Mouse (Mus musculus) telencephalon, adult 2 months (tissue): ENCODE results near the gene Fry.
A peak's percentile ranks its signal among the peaks of the same experiment; 100 is the strongest.

Experiments
- DNase-seq: peaks from one replicate; pipeline ENCODE4 v3.0.0-alpha.2; 2011; ENCODE audit warnings: low read depth, low spot score

The Fry gene

GRCm38 (mm10) chr5:150173869-150174268 lies 55.4 kb downstream of the Fry start:
- no peak for DNase-seq

GRCm38 (mm10) chr5:150174950-150175349 lies 56.5 kb downstream of the Fry start:
- no peak for DNase-seq

GRCm38 (mm10) chr5:150176251-150177015 lies 58.0 kb downstream of the Fry start:
- no peak for DNase-seq

GRCm38 (mm10) chr5:150177757-150178156 lies 59.3 kb downstream of the Fry start:
- DNase-seq = no peak

- DNase-seq = no peak
Observed at GRCm38 (mm10) chr5:150178194-150178801, 59.9 kb downstream of the Fry start.

GRCm38 (mm10) chr5:150180985-150181607 lies 62.7 kb downstream of the Fry start:
- no peak for DNase-seq

GRCm38 (mm10) chr5:150184959-150185358 lies 66.5 kb downstream of the Fry start:
- DNase-seq = no peak

- DNase-seq = no peak
Observed at GRCm38 (mm10) chr5:150186121-150186520, 67.7 kb downstream of the Fry start.

- no peak for DNase-seq
Observed at GRCm38 (mm10) chr5:150186676-150187075, 68.2 kb downstream of the Fry start.

GRCm38 (mm10) chr5:150188031-150188430 lies 69.6 kb downstream of the Fry start:
- DNase-seq = no peak

GRCm38 (mm10) chr5:150190454-150191358 lies 72.3 kb downstream of the Fry start:
- DNase-seq = no peak

GRCm38 (mm10) chr5:150195514-150196210 lies 77.2 kb downstream of the Fry start:
- peak; percentile 72 for DNase-seq

GRCm38 (mm10) chr5:150196211-150196585 lies 77.8 kb downstream of the Fry start:
- no peak for DNase-seq

- no peak for DNase-seq
Observed at GRCm38 (mm10) chr5:150196881-150197311, 78.5 kb downstream of the Fry start.

- no peak for DNase-seq
Observed at GRCm38 (mm10) chr5:150206749-150207148, 88.3 kb downstream of the Fry start.

GRCm38 (mm10) chr5:150207596-150207995 lies 89.2 kb downstream of the Fry start:
- DNase-seq = no peak

- DNase-seq = no peak
Observed at GRCm38 (mm10) chr5:150208009-150208408, 89.6 kb downstream of the Fry start.

- no peak for DNase-seq
Observed at GRCm38 (mm10) chr5:150214081-150214480, 95.6 kb downstream of the Fry start.

GRCm38 (mm10) chr5:150216066-150216465 lies 97.6 kb downstream of the Fry start:
- DNase-seq = no peak

- DNase-seq = no peak
Observed at GRCm38 (mm10) chr5:150219457-150219856, 101.0 kb downstream of the Fry start.

- no peak for DNase-seq
Observed at GRCm38 (mm10) chr5:150220333-150220732, 101.9 kb downstream of the Fry start.
